Mouse (Mus musculus): Measurements from ENCODE around the gene Ncapd3.

- TF ChIP-seq CTCF (conservative IDR thresholded peaks at IDR 0.05 in 1 of 2, IDR thresholded peaks at IDR 0.05 in 1 of 2; ENCODE audit: low read depth in 2 of 2, low read length in 2 of 2) (peak; percentile 37 to 71; a peak in 3 of 4 replicates), USF1 (IDR thresholded peaks at IDR 0.05; ENCODE audit: low read depth, low read length) (no peak), POLR2A (IDR thresholded peaks at IDR 0.05; ENCODE audit: low read depth, low read length) (no peak), UBTF (IDR thresholded peaks at IDR 0.05; ENCODE audit: low read depth, low read length) (no peak), ETS1 (conservative IDR thresholded peaks at IDR 0.05; ENCODE audit: low read depth, low read length) (no peak)
Observed at GRCm38 (mm10) chr9:27106081-27106480, 76.1 kb downstream of the Ncapd3 start.
